Comparison of ENCODE assay signal across 22 mouse cellular contexts in the genomic region with DNA sequence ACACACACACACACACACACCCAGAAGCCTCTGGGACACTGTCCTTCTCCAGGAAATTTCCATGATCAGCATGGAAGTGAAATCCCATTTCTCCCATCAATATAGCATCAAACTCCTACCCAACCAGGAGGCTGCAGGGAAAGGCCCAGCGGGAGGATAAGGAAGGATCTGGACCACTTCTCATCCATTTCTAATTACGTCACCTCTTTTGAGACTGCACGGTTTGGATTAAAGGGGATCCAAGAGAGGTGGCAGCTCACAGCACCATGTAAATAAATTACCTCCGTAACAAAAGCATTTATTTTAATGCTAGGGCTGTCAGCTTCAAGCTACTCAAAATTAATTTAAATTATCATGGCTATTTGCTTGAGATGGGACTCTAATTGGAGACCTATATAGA.
DNase-seq lines count a peak whose midpoint lies in the region; ATAC-seq and TF ChIP-seq lines count a peak whose summit lies in the region.
"Had no signal": no experiment of that assay in that cellular context is flagged by ENCODE, and none has a peak within 500 bp of the region (broad histone marks: within the 10 kb centered on the region; RNA-seq: fewer than 3 reads in every experiment).

No protein-coding gene starts in this region.

- no peaks in the 10 kb centered on the region for H3K79me2 ChIP-seq in CH12.LX (replicated peaks; ENCODE audit: control insufficient read depth, extremely low read depth, insufficient read depth, poor library complexity, severe bottlenecking)

- no peak for TF ChIP-seq POLR2A in CH12.LX (IDR thresholded peaks at IDR 0.05; ENCODE audit: low read depth, low read length)

- no peaks in the 10 kb centered on the region for H3K36me3 ChIP-seq in midbrain, embryonic 13.5 days
- H3K36me3 ChIP-seq in midbrain, embryonic 10.5 days = no peaks in the 10 kb centered on the region
- no peaks in the 10 kb centered on the region for H3K36me3 ChIP-seq in CH12.LX (replicated peaks in 1 of 2; ENCODE audit: control insufficient read depth in 1 of 2, insufficient read depth in 1 of 2, low read length in 1 of 2)
- no peaks in the 10 kb centered on the region for H3K36me3 ChIP-seq in midbrain, embryonic 15.5 days (replicated peaks)
- no peaks in the 10 kb centered on the region for H3K36me3 ChIP-seq in neural tube, embryonic 15.5 days
- H3K36me3 ChIP-seq: forebrain, embryonic 10.5 days; heart, embryonic 10.5 days; heart, embryonic 13.5 days; hindbrain, embryonic 15.5 days had no signal

- no peaks in the 10 kb centered on the region for H3K4me1 ChIP-seq in midbrain, embryonic 13.5 days (replicated peaks)
- no peaks in the 10 kb centered on the region for H3K4me1 ChIP-seq in midbrain, embryonic 10.5 days
- peaks cover 19 to 43% of the 10 kb centered on the region in 2 experiments for H3K4me1 ChIP-seq in CH12.LX (ENCODE audit: control insufficient read depth in 1 of 2, insufficient read depth in 2 of 2)
- no peaks in the 10 kb centered on the region for H3K4me1 ChIP-seq in midbrain, embryonic 15.5 days
- H3K4me1 ChIP-seq in neural tube, embryonic 15.5 days = peaks cover 6% of the 10 kb centered on the region; the same call in 1 of the 2 replicates
- H3K4me1 ChIP-seq: forebrain, embryonic 10.5 days; forebrain, embryonic 13.5 days; heart, embryonic 10.5 days; hindbrain, embryonic 15.5 days had no signal

- 55% methylated on average over 4 of the region's 4 CpGs for WGBS in midbrain, embryonic 13.5 days
- 69% methylated on average over 4 of the region's 4 CpGs for WGBS in midbrain, embryonic 10.5 days
- 40% methylated on average over 4 of the region's 4 CpGs for WGBS in midbrain, embryonic 15.5 days
- 50% methylated on average over 4 of the region's 4 CpGs for WGBS in neural tube, embryonic 15.5 days

- TF ChIP-seq CTCF in CH12.LX (conservative IDR thresholded peaks at IDR 0.05 in 1 of 2, IDR thresholded peaks at IDR 0.05 in 1 of 2; ENCODE audit: low read depth in 2 of 2, low read length in 2 of 2) = no peak

- TF ChIP-seq EP300 in CH12.LX (IDR thresholded peaks at IDR 0.05; ENCODE audit: low read length) = no peak

- H3K9ac ChIP-seq in midbrain, embryonic 13.5 days (replicated peaks) = no peak overlapping the region
- H3K9ac ChIP-seq in CH12.LX (ENCODE audit: insufficient read depth, low read depth) = no peak overlapping the region
- H3K9ac ChIP-seq in midbrain, embryonic 15.5 days = no peak overlapping the region
- no peak overlapping the region for H3K9ac ChIP-seq in neural tube, embryonic 15.5 days (replicated peaks)
- H3K9ac ChIP-seq: forebrain, embryonic 13.5 days; heart, embryonic 13.5 days; hindbrain, embryonic 15.5 days had no signal

- dilution Hi-C loops in CH12.LX (cut with MboI; ENCODE audit: extremely low pct_ligation_motif_present, extremely low pct_unique_long_range_greater_than_20kb, low sequenced_read_pairs) = no loop called here

- no peak overlapping the region for H3K4me3 ChIP-seq in midbrain, embryonic 13.5 days (replicated peaks)
- H3K4me3 ChIP-seq in midbrain, embryonic 10.5 days = no peak overlapping the region
- no peak overlapping the region for H3K4me3 ChIP-seq in CH12.LX (replicated peaks in 1 of 3; ENCODE audit: low read depth in 2 of 3, low read length in 2 of 3, poor library complexity in 1 of 3)
- no peak overlapping the region for H3K4me3 ChIP-seq in midbrain, embryonic 15.5 days
- no peak overlapping the region for H3K4me3 ChIP-seq in neural tube, embryonic 15.5 days (replicated peaks)
- H3K4me3 ChIP-seq: forebrain, embryonic 10.5 days; forebrain, embryonic 13.5 days; heart, adult 2 months; heart, embryonic 10.5 days; heart, embryonic 13.5 days; hindbrain, embryonic 15.5 days had no signal

- no peaks in the 10 kb centered on the region for H3K27me3 ChIP-seq in midbrain, embryonic 13.5 days
- H3K27me3 ChIP-seq in midbrain, embryonic 10.5 days (ENCODE audit: low read depth, poor library complexity, severe bottlenecking) = no peaks in the 10 kb centered on the region
- H3K27me3 ChIP-seq in CH12.LX (replicated peaks) = peaks cover 1% of the 10 kb centered on the region
- H3K27me3 ChIP-seq in midbrain, embryonic 15.5 days (replicated peaks) = no peaks in the 10 kb centered on the region
- no peaks in the 10 kb centered on the region for H3K27me3 ChIP-seq in neural tube, embryonic 15.5 days (replicated peaks)
- H3K27me3 ChIP-seq: forebrain, embryonic 13.5 days; hindbrain, embryonic 15.5 days had no signal

- no peaks in the 10 kb centered on the region for H3K9me3 ChIP-seq in midbrain, embryonic 13.5 days
- H3K9me3 ChIP-seq in midbrain, embryonic 10.5 days (replicated peaks) = no peaks in the 10 kb centered on the region
- no peaks in the 10 kb centered on the region for H3K9me3 ChIP-seq in CH12.LX (replicated peaks; ENCODE audit: low read length)
- H3K9me3 ChIP-seq in midbrain, embryonic 15.5 days = no peaks in the 10 kb centered on the region
- no peaks in the 10 kb centered on the region for H3K9me3 ChIP-seq in neural tube, embryonic 15.5 days (replicated peaks)
- H3K9me3 ChIP-seq: forebrain, embryonic 10.5 days; forebrain, embryonic 13.5 days; heart, embryonic 10.5 days; heart, embryonic 13.5 days; hindbrain, embryonic 15.5 days had no signal

- no peak for TF ChIP-seq RAD21 in CH12.LX (IDR thresholded peaks at IDR 0.05; ENCODE audit: low read depth, low read length)

- no peak for DNase-seq in midbrain, embryonic 10.5 days (ENCODE audit: low spot score)
- no peak for DNase-seq in CH12.LX (ENCODE audit: extremely low read depth)
- DNase-seq in layer of hippocampus, postnatal 25 days (ENCODE audit: extremely low spot score in 1 of 2, low spot score in 1 of 2) = no peak
- DNase-seq: adrenal gland, adult 2 months; adrenal gland, postnatal 14 days; cerebellum, adult 11-12 months; cerebellum, adult 9-10 months; cerebellum, postnatal 14 days; gastrocnemius, postnatal 10 days; gastrocnemius, postnatal 36 days; heart, adult 2 months; heart, postnatal 14 days; heart, postnatal 4 days had no signal

- H3K27ac ChIP-seq in midbrain, embryonic 13.5 days = no peak overlapping the region
- H3K27ac ChIP-seq in midbrain, embryonic 10.5 days (replicated peaks) = no peak overlapping the region
- no peak overlapping the region for H3K27ac ChIP-seq in CH12.LX (ENCODE audit: insufficient read depth, low read depth)
- no peak overlapping the region for H3K27ac ChIP-seq in midbrain, embryonic 15.5 days
- H3K27ac ChIP-seq in neural tube, embryonic 15.5 days (replicated peaks) = no peak overlapping the region
- H3K27ac ChIP-seq: forebrain, embryonic 10.5 days; forebrain, embryonic 13.5 days; heart, adult 2 months; heart, embryonic 10.5 days; heart, embryonic 13.5 days; hindbrain, embryonic 15.5 days had no signal

- H3K4me2 ChIP-seq in midbrain, embryonic 13.5 days (replicated peaks) = no peak overlapping the region
- H3K4me2 ChIP-seq in CH12.LX (ENCODE audit: insufficient read depth, low read depth, poor library complexity, severe bottlenecking) = peak overlapping the region; percentile 39; the same call in 1 of the 2 replicates
- H3K4me2 ChIP-seq in midbrain, embryonic 15.5 days = no peak overlapping the region
- no peak overlapping the region for H3K4me2 ChIP-seq in neural tube, embryonic 15.5 days
- H3K4me2 ChIP-seq: forebrain, embryonic 13.5 days; heart, embryonic 13.5 days; hindbrain, embryonic 15.5 days had no signal

- in situ Hi-C loops in CH12.LX (cut with MboI; ENCODE audit: low pct_ligation_motif_present, low pct_unique_long_range_greater_than_20kb, low sequenced_read_pairs) = no loop called here

- peak; percentile 66 for ATAC-seq in midbrain, embryonic 13.5 days
- ATAC-seq in midbrain, embryonic 15.5 days (replicated peaks) = peak; percentile 63
- no peak for ATAC-seq in neural tube, embryonic 15.5 days (ENCODE audit: low FRiP score)
- ATAC-seq: forebrain, embryonic 13.5 days; forebrain, embryonic 16.5 days had no signal

TF ChIP-seq in CH12.LX, 34 proteins besides CTCF, POLR2A, EP300 and RAD21:
- TF ChIP-seq SMC3 (IDR thresholded peaks at IDR 0.05; ENCODE audit: low read depth, low read length) (no peak), USF1 (IDR thresholded peaks at IDR 0.05; ENCODE audit: low read depth, low read length) (no peak), IRF4 (IDR thresholded peaks at IDR 0.05; ENCODE audit: low read depth, low read length) (no peak), CHD2 (IDR thresholded peaks at IDR 0.05; ENCODE audit: low read length) (no peak), MYC (IDR thresholded peaks at IDR 0.05; ENCODE audit: low read depth, low read length) (no peak), POLR2AphosphoS2 (IDR thresholded peaks at IDR 0.05; ENCODE audit: low read depth, low read length) (no peak), MXI1 (IDR thresholded peaks at IDR 0.05; ENCODE audit: low read depth, low read length) (no peak), USF2 (conservative IDR thresholded peaks at IDR 0.05; ENCODE audit: low read depth, low read length) (no peak), ZKSCAN1 (IDR thresholded peaks at IDR 0.05; ENCODE audit: borderline replicate concordance, low read depth, low read length) (no peak), CHD1 (IDR thresholded peaks at IDR 0.05; ENCODE audit: low read depth, low read length) (no peak), NRF1 (IDR thresholded peaks at IDR 0.05; ENCODE audit: low read depth, low read length) (no peak), KAT2A (IDR thresholded peaks at IDR 0.05; ENCODE audit: insufficient replicate concordance, low read length) (no peak), UBTF (IDR thresholded peaks at IDR 0.05; ENCODE audit: low read depth, low read length) (no peak), NELFE (IDR thresholded peaks at IDR 0.05; ENCODE audit: low read depth, low read length) (no peak)
